Mouse (Mus musculus) left cerebral cortex, adult 8-10 months (tissue): ENCODE data around the gene Mafk. TPM values are rescaled to one million over a fixed set of nuclear protein-coding genes. Genes with fewer than 3 reads are reported as not detected.
A peak's percentile ranks its signal among the peaks of the same experiment; 100 is the strongest.
"Not testable (repeated sequence)": the region's sequence is repeated elsewhere in the genome, so short reads cannot be mapped to it uniquely, and the experiment has no call there.

Source experiments
- DNase-seq, 2 experiments: peaks; one replicate each; pipeline ENCODE4 v3.0.0; 2022; ENCODE audit warnings: low spot score in 2 of 2
- total RNA-seq, 4 experiments: library from RNA; stranded (reverse); gene quantifications; 2 replicates each; pipeline ENCODE4 v1.2.4; 2022

Mafk gene
- total RNA-seq = 10 to 100 TPM in 2 of 4 experiments, 1 to 10 TPM in 2; 8.6 to 13.0 (median 10.0) TPM

DNA sequence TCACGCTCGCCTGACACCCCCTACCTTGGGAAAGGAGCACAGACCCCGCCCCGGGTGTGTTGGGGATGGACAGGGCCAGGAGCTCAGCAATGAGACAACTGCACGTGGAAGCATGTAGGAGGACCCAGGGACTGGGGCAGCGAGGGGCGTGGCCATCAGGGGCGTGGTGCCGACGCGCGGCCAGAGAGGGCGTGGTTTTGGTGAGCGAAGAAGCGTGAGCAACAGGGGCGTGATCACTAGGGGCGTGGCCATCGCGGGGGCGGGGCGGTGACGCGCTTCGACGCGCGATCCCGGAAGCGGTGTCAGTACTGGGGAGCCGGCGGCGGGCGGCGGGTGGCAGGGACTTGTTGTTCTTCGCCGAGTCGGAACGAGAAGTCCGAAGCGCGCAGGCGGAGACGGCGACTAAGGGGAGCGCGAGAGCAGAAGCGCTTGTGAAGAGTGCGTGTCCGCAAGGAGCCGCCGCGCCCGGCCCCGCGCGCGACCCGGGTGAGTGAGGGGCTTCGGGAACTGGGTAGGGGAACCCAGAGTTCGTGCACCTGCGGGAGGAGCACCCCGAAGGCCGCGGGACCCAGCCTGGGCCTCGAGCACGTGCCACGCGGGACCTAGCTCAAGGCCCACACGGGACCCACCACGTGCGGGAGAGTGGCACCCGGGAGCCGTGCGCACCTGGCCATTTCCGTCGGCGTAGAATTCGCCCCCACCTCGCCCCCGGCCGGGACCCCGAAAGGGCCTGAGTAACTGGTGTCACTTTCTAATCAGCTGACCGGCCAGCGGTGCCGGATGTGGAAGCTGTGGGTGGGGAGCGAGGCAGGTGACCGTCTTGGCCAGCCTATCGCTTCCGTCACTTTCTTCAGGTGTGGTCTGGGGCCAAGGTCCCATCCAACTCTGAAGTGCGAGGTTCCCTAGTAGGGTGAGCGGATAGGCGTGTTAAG lies at the start of gene Mafk:
Mafk (plus strand) TSS at position 287 of the 932 bp plus-strand sequence.
- DNase-seq = peak; percentile 90 to 93

DNA sequence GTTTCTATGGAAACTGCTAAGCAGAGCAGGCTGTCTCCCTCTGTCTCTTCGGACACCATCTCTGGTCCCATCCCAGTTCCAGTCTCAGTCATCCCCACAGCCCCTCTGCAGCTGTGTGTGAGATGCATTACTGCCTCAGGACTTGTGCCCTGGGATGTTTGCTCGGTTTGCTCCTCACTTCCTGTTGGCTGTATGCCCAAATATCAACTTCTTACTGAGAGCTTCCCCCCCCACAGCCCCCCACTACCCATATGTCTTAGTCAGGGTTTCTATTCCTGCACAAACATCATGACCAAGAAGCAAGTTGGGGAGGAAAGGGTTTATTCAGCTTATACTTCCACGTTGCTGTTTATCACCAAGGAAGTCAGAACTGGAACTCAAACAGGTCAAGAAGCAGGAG lies 48.7 kb upstream of the Mafk start:
- DNase-seq = not testable (repeated sequence)

DNA sequence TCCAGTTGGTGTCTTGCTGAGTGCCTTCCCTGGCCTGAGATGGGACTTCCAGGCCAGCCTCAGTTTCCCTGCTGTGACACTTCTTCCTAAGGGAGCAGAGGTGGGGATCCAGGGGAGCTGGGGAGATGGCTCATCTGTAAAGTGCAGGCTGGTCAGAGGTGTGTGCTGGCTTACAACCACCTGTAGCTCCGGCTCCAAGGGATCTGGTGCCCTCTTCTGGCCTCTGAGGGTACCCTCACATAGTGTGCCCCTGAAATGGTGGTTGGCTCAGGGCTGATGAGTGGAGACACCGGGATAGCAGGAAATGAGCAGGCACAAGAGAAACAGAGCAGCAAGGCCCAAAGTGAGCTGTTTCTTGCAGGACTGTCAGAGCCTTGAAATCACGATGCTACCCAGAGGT lies 45.5 kb upstream of the Mafk start:
- no peak for DNase-seq

DNA sequence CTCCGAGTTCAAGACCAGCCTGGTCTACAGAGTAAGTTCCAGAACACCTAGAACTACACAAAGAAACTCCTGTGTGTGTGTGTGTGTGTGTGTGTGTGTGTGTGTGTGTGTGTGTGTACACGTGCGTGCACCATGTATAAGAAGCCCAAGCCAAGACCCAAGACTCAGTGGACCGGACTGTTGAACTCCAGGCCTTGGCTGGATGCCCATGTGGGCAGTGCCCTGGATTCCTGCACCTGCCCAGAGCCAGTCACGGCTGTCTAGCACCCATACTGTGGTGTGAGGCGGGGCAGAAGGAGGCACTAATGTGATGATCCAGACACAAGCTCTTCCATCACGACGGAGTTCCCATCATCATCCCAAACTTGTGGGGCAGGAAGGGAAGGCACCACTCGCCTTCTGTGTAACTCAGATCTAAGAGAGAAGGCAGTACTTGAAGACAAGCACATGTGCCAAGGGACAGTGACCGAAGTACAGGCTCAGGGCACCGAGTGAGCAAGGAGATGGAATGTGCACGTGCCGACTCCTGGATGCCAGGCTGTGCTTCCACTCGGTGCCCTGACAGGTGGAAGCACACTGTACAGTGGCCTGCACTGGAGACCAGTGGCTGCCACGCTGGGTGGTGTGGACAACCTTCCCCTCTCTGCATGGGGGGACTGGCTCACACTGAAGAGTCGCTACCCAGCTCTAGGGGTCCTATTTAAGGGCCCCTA lies 41.7 kb upstream of the Mafk start:
- DNase-seq = no peak

DNA sequence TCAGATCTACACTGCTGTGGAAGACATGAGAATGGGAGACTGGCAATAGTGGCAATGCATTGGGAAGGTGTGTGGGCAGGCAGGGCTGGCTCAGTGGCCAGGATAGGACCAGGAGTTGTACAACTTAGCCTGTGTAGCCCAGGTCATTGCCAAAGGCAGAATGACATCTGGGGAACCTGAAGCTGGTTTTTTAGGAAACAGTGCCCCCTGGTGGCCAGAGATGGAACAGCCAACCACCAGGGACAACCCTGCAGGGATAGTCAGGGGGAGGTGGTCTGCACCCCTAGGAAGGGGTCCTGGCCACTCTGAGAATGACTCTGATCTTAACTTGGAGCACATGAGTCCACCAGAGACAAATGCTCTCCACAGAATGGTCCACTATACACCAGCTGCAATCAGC lies 40.8 kb upstream of the Mafk start:
- DNase-seq = peak in 1 of 2 experiments; percentile 70

DNA sequence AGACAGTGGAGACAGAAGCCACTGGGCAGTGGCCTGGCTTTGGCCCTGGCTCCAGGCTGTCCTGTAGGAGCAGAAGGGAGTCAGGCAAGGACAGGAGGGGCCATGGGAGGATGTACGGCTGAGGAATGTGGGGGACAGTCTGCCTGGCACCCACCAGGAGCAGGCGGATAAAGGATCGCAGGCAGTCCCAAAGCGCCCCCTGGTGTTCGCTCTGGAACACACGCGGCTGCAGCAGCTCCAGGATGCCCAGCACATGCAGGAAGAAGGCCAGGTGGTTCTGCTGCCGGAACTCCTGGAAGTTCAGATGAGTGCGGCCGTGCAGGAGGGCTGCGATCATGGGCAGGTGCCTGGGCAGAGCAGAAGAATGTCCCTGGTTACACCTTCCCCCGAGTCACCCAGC lies 36.6 kb upstream of the Mafk start:
- DNase-seq = peak in 1 of 2 experiments; percentile 36

DNA sequence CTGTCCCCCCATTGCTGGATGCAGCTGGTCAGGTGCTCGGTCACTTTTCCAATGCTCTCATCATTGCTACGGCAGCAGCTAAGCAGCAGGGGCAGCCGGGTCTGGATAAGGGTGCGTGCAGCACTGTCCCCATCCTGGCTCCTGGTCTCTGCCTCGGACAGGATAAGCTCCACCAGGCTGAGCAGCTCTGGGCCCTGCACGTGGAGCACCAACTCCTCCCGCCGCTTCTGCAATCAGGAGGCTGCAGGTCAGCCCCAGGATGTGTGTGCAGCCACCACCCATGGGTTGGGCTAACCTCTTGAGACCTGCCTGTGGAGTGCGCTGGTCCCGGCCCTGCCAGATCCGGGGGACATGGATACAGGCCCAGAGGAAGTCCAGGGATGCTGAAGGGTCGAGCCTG lies 35.2 kb upstream of the Mafk start:
- DNase-seq = no peak

DNA sequence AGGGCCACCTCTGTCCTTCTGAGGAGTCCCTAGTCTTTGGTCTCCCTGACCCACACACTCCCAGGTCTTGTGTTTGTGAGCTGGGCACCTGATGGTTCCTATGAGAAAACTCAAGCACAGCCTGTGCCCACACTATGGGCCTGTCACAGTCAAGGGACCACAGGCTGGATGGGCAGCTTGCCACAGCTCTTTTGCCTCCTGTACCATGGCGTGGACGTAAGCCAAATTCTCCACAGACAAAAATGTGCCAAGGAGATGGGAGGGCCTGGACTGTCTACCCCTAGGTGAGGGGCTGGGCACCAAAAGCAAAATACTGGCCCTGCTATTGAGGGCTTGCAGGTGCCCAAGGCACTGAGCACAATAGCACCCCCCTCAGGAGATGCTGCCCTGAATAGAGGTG lies 34.7 kb upstream of the Mafk start:
- no peak for DNase-seq

DNA sequence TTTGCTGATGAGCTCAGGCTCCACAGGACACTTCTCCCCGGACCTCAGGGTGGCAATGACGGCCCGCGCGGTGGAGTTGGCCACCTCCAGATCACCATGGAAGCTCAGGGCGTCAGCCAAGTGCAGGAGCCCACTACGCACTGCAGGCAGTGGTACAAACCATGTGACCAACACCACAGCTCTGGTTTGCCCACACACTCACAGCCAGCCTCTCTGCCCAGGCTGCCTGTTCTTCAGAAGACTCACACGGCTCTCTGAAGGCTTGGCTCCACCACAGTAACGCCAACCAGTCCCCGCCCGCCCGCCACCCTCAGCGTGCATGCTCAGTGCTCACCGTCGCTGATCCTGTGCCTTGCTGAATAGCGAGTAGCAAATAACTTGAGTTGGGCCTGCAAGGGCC lies 33.2 kb upstream of the Mafk start:
- peak in 1 of 2 experiments; percentile 86 for DNase-seq

DNA sequence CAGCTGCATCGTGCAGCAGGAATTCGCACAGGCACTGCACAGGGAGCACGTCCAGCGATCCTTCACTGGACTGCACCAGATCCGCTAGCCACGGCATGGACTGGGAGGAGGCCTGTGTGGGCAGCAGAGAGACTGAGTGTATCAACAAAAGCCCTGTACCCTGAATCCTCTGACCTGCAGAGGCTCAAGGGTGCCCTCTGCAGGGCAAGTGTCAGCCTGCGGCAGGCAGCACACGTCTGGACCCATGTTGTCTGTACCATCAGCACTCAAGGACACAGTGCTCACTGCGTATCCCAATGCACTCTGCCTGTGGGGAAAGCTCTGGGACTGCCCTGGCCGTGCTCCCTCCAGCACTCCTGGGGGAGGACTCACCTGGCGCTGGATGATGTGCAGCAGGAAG lies 27.0 kb upstream of the Mafk start:
- DNase-seq = no peak

DNA sequence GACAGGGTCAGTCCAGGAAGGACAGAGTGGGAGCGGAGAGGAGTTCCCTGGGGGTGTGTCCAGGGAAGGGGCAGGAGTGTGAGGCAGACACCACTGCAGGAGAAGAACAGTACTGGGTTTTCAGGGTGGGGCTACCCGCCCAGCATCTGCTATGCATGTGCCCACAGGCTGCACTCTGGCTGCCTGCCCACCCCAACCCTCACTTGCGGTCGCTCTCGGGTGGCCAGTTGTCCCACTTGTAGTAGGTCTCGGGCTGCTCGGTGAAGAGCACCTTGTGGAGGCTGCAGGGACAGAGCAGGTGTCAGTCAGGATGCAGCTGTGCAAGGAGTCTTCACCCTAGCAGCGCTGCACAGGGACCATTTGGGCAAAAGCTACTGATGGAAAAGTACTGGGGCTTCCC lies 23.1 kb upstream of the Mafk start:
- no peak for DNase-seq

DNA sequence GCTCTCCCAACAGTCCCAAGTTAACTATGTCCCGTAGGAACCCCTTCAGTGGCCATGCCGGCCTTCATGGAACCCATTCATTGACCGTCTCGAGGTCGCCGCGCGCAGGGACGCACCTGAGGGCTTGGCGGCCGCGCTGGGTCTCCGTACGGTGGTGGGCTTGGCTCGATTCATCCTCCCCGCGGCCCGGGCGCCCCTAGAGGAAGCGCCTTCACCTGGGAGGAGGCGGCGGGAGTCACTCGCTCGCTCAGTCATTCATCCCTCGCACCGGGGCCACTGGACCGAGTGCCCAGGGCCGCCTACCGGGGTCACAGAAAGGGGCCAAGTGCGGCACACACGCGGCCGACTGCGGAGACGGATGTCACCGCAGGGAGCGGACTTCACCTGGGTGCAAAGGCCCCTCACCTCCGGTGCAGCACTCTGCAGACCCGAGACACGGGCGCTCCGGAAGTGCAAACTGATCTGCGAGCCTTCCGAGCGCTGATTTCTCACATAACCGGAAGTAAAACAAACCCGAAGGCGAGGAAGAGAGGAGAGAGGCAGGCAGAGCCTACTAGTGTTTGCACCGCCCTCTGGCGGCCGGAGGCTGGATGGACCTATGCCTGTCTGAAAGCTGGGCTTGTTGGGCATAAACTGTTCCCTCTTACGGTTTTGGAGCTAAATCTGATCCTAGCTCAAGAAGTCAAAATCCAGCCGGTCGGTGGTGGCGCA lies 15.9 kb upstream of the Mafk start, which contains the start of gene Ints1:
Ints1 (minus strand) TSS at position 459 of the 711 bp plus-strand sequence.
- DNase-seq = peak; percentile 94 to 98

DNA sequence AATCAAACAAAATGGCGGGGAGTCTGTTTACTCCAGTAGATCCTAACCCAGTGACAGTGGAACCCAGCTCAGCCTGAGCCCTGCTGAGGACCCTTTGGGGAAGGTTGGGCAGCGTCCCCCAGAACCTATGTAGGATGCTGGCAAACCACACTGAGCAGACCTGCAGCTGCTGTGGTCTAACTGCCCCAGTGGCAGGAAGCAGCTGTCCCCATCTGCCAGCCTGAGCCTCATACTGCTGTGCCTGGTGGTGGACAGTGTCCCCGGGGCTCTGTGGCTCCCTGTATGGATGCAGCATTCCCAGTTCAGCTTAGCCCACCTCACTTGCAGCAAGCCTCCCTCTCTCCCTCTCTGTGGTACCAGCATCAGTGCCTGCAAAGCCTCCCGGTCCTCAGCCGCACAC lies 14.3 kb upstream of the Mafk start:
- no peak for DNase-seq

DNA sequence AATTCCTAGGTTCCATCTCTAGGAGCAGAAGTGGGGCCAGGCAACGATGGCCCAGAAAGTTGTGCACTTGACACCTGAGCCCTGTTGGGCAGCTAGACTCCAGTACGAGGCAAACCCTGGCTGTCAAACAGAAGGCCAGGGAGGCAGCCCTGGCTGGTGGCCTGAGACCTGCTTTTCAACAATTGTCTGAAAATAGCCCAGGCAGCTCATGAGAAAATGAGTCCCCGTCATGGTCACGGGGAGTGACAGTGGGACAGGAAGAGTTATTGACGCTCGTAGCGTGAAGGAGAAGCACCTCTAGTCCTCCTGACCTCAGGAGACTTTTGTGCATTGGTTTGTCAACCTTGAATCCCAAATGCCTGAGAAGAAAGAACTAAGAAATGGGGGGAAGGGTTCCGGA lies 9.9 kb upstream of the Mafk start:
- no peak for DNase-seq

DNA sequence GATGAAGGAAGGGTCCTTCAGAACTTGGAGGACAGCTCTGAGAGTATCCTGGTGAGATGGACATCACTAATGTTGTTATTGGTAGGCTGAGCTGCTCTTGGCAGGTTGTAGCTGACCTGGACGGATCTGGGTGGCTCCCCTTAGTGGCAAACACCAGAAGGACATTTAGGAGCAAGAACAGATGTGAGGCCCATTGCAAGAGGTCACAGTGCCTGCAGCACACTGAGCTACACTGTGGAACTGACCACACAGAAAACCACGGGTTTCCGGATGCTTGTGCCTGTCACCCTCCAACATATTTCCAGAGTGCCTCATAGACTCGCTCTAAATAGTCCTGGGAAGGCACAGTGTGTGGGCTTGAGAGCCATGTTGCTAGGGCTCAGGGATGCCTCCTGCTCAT lies 1.8 kb upstream of the Mafk start:
- no peak for DNase-seq

DNA sequence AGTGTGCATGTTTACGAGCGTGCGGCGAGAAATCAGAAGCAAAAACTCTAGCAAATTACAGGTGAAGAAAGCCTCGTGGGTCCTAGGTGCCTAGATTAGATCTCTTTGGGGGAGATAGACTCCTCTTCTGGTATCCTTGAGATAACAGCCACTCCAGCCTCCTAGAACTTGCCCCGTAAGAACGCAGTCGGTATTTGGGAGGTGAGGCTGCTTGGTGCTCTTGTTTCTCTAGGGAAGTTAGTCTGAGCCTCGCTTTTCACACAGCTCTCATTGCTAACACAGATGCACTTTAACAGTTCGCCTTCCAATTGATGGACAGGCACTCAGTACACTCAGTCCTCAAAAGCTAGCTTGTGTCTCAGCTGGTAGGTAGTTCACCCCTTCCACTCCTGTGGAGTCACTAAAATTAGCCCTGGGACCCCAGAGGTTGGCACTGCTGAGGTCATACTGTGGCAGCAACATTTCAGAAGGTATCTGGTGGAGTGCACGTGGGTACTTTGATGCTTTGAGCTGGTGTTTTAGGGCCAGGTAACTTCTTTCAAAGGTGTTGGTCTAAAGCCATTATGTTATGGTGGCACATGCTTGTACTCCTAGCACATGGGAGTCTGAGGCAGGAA lies 954 bp downstream of the Mafk start:
- DNase-seq = no peak

DNA sequence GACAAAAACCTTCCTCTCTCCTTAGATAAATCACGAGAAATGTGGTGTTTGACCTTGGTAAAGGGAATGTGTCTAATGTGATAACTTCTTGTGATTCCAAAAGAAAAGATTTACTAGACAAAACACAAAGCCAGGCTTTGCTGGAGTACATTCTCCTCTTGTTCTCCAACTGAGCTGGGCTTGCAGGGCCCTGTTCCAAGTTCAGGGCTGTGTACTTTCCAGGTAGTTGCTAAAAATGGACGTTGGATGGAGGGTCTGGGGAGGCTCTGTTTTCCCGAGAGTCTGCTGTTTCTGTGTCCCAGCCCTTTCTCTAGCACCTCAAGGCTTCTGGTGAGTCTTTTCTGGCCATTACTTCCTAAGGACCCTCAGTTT lies 1.6 kb downstream of the Mafk start:
- DNase-seq = no peak

DNA sequence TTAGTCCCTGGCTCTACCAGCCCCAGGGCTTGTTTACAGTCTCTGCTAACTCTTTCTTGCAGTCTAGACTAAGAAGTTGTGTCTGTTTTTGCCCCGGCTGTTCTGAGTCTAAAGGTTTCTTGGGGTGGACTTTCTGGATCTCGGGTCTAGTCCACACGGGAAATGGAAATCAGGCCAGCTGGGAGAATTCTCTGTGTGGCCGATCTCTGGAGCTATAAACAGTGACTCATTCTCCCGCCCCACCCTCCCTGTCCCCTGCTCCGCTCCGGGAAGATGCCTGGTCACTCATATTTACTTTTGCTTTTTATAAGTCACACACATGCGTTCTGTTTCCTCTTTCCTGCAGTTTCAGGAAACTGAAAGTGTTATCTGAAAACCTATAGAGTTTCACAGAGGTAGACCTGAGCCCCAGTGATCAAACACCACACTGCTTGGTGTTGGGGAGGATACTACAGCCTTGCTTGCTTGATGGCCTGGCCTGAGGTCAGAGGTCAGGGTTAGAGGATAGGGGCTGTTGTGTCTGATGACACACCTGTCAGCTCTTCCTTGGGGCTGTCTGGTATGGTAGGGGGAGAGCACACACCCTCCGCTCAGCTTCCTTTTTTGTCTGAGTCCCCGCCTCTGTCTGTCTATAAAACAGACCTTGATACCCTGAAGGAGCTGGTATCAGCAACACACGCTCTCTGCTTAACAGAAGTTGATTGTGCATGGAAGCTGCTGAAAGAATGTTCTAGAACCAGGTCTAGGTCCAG lies 2.2 kb downstream of the Mafk start:
- no peak for DNase-seq

DNA sequence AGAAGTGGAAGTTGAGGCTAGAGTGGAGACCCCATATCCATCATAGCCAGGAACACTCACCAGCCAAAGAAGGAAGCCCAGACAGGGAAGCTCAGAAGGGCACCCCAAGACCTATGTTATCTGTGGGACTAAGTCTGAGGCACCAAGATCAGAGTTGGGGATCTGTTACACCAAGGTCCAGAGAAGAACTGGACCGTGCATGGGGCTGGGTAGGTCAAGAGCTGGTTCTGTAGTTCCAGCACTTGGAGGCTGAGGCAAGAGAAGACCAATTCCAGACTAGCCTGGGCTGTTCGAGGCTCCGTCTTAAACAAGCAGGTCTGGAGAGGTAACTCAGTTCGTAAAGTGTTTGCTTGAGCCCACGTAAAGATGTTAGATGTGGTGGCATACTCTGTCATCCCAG lies 2.8 kb downstream of the Mafk start:
- DNase-seq = no peak

DNA sequence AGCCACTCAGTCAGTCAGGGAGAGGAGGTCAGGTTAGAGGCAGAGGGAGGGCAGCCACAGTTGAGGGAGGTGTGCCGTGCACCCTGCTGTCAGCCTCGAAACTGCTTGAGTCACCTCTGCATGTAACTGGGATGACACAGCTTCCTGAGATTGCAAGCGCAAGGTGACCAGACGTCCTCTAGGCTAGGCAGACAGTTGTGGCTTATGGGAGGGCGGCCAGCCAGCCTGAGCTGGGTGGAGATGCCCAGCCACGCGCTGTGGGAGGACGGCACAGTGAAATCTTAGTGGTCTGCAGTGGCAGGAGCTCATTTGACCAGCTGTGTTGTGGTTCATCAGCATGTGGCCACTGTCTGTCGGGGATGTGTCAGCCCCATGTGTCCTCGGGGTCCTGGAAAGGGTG lies 3.6 kb downstream of the Mafk start:
- DNase-seq = no peak
